Mouse (Mus musculus) ES-E14 (cell line): ENCODE measurements around the gene Dnhd1.

ENCODE experiments used
- HCFC1 ChIP-seq: IDR thresholded peaks from 2 replicates; pipeline ENCODE4 v1.6.1; 2012; ENCODE audit warnings: low read length, inconsistent platforms, borderline replicate concordance; ENCODE audit not compliant: insufficient read depth
- ZC3H11A ChIP-seq: IDR thresholded peaks from 2 replicates; pipeline ENCODE4 v1.6.1; 2012; ENCODE audit warnings: low read depth, mild to moderate bottlenecking, inconsistent platforms, low read length, borderline replicate concordance
- ZNF384 ChIP-seq: IDR thresholded peaks from 2 replicates; pipeline ENCODE4 v1.6.1; 2012; ENCODE audit warnings: low read depth, low read length, inconsistent platforms

GRCm38 (mm10) chr7:105767729-105768165, 117.1 kb downstream of the Dnhd1 start:
- no peak for TF ChIP-seq HCFC1
- no peak for TF ChIP-seq ZC3H11A
- no peak for TF ChIP-seq ZNF384
